Mouse (Mus musculus): Measurements from ENCODE around the gene Tmem82. TPM values are rescaled to one million over a fixed set of nuclear protein-coding genes. Genes with fewer than 3 reads are reported as not detected.

The Tmem82 gene
- polyA plus RNA-seq, 3 experiments from 2014 or later = 0.78 TPM; not detected in 2

DNA sequence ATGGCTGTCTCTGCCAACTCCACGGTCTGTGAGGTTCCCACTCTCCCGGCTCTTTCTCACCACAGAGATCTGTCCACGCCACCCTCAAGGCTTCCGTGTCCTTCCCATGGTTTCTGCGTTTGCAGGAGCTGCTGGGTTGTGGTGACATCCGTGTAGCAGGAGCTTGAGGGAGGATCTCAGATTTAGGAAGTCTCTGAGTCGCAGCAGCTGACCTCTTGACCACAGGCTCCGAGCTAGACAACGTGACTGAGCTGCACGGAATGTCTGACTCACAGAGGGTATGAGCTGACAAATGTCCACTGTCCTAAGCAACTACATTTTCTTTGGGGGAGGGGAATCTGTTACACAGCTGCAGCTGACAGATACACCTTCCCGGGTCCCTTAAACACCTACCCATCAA lies 12.6 kb downstream of the Tmem82 start, which contains the start of gene Fblim1:
Fblim1 (minus strand) TSS at position 236 of the 400 bp plus-strand sequence.
- ATAC-seq = no peak

GRCm38 (mm10) chr4:141605421-141605820 lies 13.0 kb downstream of the Tmem82 start:
- no peak for ATAC-seq

- no peak for ATAC-seq
Measured at GRCm38 (mm10) chr4:141604493-141604892, 13.9 kb downstream of the Tmem82 start.

DNA sequence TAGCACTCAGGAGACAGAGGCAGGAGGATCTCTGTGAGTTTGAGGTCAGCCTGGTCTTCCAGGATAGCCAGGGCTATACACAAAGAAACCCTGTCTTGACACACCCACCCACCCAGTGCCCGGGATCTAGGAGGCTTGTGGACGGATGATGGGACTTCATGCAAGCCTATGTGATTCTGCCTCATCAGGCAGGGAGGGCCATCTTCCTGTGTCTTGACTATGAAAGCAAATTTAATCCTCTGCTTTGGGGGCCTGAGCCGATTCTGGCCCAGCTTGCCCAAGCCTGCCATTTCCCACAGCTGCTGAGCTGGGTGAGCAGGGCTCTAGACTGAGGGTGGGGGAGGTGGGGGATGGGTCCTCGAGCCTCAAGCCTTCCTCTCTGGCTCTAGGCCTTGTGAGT lies 14.5 kb downstream of the Tmem82 start:
- ATAC-seq = no peak

- no peak for ATAC-seq
Measured at GRCm38 (mm10) chr4:141602523-141603223, 15.8 kb downstream of the Tmem82 start.

DNA sequence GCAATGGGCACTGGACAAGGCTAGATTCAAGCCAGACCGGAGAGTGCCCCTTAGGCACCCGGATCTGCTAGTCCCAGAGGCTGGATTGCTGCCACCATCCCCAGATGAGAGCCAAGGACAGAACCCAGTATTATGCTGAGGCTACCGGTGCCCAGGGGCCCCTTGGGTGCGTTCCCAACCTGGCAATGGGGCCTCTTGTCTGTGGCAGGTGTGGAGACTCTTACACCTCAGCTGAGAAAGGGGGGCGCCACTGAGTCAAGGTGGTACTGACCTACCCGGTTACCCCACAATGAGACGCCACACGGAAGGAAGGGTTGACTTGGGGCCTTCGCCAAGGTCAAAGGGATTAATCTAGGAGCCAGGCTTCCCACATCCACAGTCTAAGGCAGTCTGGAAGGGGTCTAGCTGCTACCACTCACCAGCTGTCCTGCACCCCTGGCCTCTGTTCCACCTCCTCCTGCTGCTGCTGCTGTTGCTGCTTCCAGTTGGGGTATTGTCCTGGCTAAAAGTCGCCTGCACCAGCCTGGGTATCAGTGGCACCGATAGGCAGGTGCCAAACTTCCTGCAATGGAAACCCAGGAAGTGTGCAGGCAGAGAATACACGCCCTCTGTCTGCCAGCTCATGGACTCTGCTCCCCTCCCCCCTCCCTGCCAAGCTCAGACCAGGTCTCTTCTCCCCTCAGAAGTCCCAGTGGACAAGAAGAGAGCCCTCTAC lies 17.1 kb downstream of the Tmem82 start:
- no peak for ATAC-seq

DNA sequence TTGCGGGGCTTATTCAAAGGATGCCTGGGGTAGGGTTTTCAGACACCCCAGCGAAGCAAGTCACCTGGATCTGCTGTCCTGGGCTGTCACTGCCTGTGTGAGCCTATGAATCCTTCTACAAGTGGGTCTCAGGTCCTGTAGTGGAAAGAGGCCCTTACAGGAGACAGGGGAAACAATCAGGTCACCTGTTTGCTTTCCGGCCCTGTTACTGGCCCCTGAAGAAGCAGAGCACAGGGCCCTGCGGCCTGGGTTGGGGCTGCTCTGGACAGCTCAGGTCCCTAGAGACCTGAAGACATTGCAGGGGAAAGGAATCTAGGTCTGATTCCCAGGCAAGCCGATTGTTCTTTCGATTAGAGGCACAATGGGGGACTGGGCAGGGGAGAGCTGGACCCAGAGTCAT lies 18.1 kb downstream of the Tmem82 start:
- ATAC-seq = no peak

DNA sequence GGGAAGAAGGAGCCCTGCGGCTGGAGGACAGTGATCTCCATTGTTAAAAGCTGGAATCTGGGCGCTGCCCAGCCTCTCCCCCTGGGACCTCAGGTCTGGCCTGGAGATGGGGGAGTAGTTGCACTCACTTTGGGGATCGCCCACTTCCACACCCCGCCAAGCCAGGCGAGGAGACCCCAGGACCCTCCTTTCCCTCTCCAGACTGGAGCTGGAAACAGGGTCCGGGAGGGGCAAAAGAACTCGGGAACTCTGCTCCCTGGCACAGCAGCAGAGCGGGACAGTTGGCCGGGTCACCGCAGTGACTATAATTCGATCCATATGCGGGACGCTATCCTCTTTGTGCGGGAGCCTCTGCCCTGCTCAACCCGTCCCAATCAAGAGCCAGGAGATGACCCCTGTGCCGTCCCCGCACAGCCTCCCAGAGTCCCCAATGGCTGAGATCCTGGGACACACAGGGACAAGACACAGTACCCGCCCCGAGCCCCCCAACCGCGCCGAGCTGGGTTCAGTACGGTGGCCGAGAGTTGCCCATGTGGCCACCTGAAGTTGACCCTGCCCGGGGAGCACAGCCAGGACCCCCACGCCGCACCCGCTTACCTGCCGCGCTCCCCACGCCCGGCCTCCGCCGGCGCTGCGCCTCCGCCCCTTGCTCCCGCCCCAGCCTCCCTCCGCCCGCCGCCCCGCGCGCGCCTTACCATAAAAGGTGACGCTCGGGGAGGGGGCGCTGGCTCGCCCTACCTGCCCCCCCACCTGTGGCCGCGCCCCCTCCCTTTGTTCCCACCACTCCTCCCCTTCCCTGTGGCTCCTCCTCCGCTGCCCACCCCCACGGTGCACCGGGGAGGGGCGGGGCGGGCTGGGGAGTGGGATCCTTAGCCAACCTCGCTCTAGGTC lies 18.9 kb downstream of the Tmem82 start:
- no peak for ATAC-seq

- ATAC-seq = no peak
Measured at GRCm38 (mm10) chr4:141598894-141599250, 19.6 kb downstream of the Tmem82 start.

- no peak for ATAC-seq
Measured at GRCm38 (mm10) chr4:141598199-141598893, 20.1 kb downstream of the Tmem82 start.

- ATAC-seq = no peak
Measured at GRCm38 (mm10) chr4:141596700-141597328, 21.6 kb downstream of the Tmem82 start.

- no peak for ATAC-seq
Measured at GRCm38 (mm10) chr4:141595605-141596268, 22.7 kb downstream of the Tmem82 start.

DNA sequence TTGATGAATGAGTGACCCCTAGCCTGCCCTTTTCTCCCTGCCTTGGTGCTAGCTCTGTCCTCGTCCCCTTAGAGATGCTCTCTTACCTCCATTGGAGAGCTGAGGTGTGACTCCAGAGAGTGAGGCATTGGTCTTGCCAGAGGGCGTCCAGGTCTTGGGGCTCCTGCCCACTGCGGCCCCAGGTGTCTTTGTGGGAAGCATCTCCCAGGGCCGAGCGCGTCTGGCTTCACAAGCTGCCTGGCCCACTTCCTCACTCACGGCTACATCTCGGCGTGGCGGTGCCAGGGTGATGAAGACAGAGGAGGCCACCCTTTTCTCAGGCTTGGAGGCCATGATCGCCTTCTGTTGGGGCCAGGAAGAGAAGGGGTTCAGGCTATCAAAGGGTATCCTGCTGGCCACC lies 23.3 kb downstream of the Tmem82 start:
- ATAC-seq = no peak

- no peak for ATAC-seq
Measured at GRCm38 (mm10) chr4:141591547-141591946, 26.9 kb downstream of the Tmem82 start.

DNA sequence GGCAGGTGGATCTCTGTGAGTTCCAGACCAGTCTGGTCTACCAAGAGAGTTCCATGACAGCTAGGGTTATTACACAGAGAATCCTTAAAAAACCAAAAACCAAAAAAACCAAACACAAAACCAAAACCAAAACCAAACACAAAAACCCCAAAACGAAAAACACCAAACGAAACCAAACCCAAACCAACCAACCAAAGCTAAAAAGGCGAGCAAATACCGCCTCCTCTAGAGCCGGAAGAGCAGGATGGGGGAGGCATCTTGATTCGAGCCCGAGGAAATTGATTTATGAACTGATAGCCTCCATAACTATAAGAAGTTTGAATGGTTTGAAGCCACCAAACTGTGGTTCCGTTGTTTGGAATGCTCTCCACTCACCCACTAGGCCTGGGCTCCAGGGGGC lies 34.5 kb downstream of the Tmem82 start:
- peak; percentile 77 for ATAC-seq

DNA sequence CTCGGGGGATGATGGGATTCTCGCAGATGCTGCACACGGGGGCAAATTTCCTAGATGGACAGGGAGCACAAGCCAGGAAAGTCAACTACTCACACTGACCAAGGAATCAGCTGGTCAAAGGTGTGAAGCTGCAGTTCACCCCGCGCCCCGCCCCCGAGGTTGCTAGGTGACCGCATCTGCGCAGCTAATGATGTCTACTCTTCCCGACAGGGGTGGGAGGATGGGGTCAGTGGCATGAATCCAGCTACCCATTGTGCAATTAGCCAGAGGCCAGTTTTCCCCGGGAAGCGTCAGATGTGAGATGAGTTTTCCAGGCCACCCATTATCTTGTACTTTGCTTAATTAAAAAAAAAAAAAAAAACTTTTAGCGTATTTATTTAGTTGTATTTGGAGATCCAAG lies 37.4 kb downstream of the Tmem82 start:
- no peak for ATAC-seq

GRCm38 (mm10) chr4:141578833-141579232 lies 39.6 kb downstream of the Tmem82 start:
- no peak for ATAC-seq

GRCm38 (mm10) chr4:141576877-141577276 lies 41.6 kb downstream of the Tmem82 start:
- no peak for ATAC-seq

- no peak for ATAC-seq
Measured at GRCm38 (mm10) chr4:141576404-141576803, 42.0 kb downstream of the Tmem82 start.

GRCm38 (mm10) chr4:141574789-141575702 lies 43.4 kb downstream of the Tmem82 start:
- ATAC-seq = peak; percentile 73

Data from inflammation-experienced regulatory T-cells, adult 6 months (primary cell).